Mouse (Mus musculus): Measurements from ENCODE around the gene Tgm5. TPM values are rescaled to one million over a fixed set of nuclear protein-coding genes. Genes with fewer than 3 reads are reported as not detected.

Gene Tgm5
- polyA plus RNA-seq, 1 experiment from 2014 or later = not detected

GRCm38 (mm10) chr2:121109695-121110094, 24.1 kb upstream of the Tgm5 start, which contains the start of gene Tgm7:
Tgm7 (minus strand) TSS chr2:121109795.
- Histone ChIP-seq H3K36me3 (ENCODE audit: control insufficient read depth, insufficient read depth, low read length) (no peaks in the 10 kb centered on the region), H3K4me3 (ENCODE audit: control insufficient read depth in 1 of 2, insufficient read depth in 1 of 2, low read depth in 1 of 2, low read length in 2 of 2) (no peak within 1 kb of the TSS), H3K27ac (replicated peaks in 1 of 2; ENCODE audit: control insufficient read depth in 1 of 2, insufficient read depth in 1 of 2, low read depth in 2 of 2, low read length in 2 of 2) (no peak within 1 kb of the TSS), H3K27me3 (ENCODE audit: control insufficient read depth, insufficient read depth, low read length) (no peaks in the 10 kb centered on the region), H3K9me3 (ENCODE audit: control insufficient read depth, low read length) (no peaks in the 10 kb centered on the region), H3K4me1 (ENCODE audit: control insufficient read depth in 2 of 2, insufficient read depth in 2 of 2, low read length in 2 of 2) (no peaks in the 10 kb centered on the region), H3K9ac (ENCODE audit: low read length) (no peak within 1 kb of the TSS), H3K4me2 (ENCODE audit: low read length) (no peak within 1 kb of the TSS)
- ATAC-seq (ENCODE audit: insufficient number of reproducible peaks, insufficient read depth, low FRiP score, low read depth) = no peak
- WGBS = 86% methylated on average over 4 of the region's 4 CpGs

- Histone ChIP-seq H3K9me3 (ENCODE audit: control insufficient read depth, low read length) (no peaks in the 10 kb centered on the region), H3K36me3 (ENCODE audit: control insufficient read depth, insufficient read depth, low read length) (no peaks in the 10 kb centered on the region), H3K27me3 (ENCODE audit: control insufficient read depth, insufficient read depth, low read length) (no peaks in the 10 kb centered on the region), H3K4me2 (ENCODE audit: low read length) (no peak overlapping the region), H3K9ac (ENCODE audit: low read length) (no peak overlapping the region), H3K4me1 (ENCODE audit: control insufficient read depth in 2 of 2, insufficient read depth in 2 of 2, low read length in 2 of 2) (no peaks in the 10 kb centered on the region), H3K4me3 (ENCODE audit: control insufficient read depth in 1 of 2, insufficient read depth in 1 of 2, low read depth in 1 of 2, low read length in 2 of 2) (no peak overlapping the region), H3K27ac (replicated peaks in 1 of 2; ENCODE audit: control insufficient read depth in 1 of 2, insufficient read depth in 1 of 2, low read depth in 2 of 2, low read length in 2 of 2) (no peak overlapping the region)
- no peak for ATAC-seq (ENCODE audit: insufficient number of reproducible peaks, insufficient read depth, low FRiP score, low read depth)
Measured at GRCm38 (mm10) chr2:121105940-121106339, 20.3 kb upstream of the Tgm5 start.

GRCm38 (mm10) chr2:121102051-121102450, 16.4 kb upstream of the Tgm5 start:
- no peaks in the 10 kb centered on the region for H3K27me3 ChIP-seq (ENCODE audit: control insufficient read depth, insufficient read depth, low read length)
- H3K4me1 ChIP-seq (ENCODE audit: control insufficient read depth in 2 of 2, insufficient read depth in 2 of 2, low read length in 2 of 2) = no peaks in the 10 kb centered on the region
- no peak overlapping the region for H3K4me2 ChIP-seq (ENCODE audit: low read length)
- no peak overlapping the region for H3K27ac ChIP-seq (replicated peaks in 1 of 2; ENCODE audit: control insufficient read depth in 1 of 2, insufficient read depth in 1 of 2, low read depth in 2 of 2, low read length in 2 of 2)
- H3K36me3 ChIP-seq (ENCODE audit: control insufficient read depth, insufficient read depth, low read length) = no peaks in the 10 kb centered on the region
- no peaks in the 10 kb centered on the region for H3K9me3 ChIP-seq (ENCODE audit: control insufficient read depth, low read length)
- 20% methylated on average over 9 of the region's 9 CpGs for WGBS
- H3K9ac ChIP-seq (ENCODE audit: low read length) = no peak overlapping the region
- no peak for ATAC-seq (ENCODE audit: insufficient number of reproducible peaks, insufficient read depth, low FRiP score, low read depth)
- H3K4me3 ChIP-seq (ENCODE audit: control insufficient read depth in 1 of 2, insufficient read depth in 1 of 2, low read depth in 1 of 2, low read length in 2 of 2) = no peak overlapping the region

GRCm38 (mm10) chr2:121089751-121090150, 4.1 kb upstream of the Tgm5 start:
- no peak overlapping the region for H3K4me2 ChIP-seq (ENCODE audit: low read length)
- no peak overlapping the region for H3K4me3 ChIP-seq (ENCODE audit: control insufficient read depth in 1 of 2, insufficient read depth in 1 of 2, low read depth in 1 of 2, low read length in 2 of 2)
- no peaks in the 10 kb centered on the region for H3K27me3 ChIP-seq (ENCODE audit: control insufficient read depth, insufficient read depth, low read length)
- H3K4me1 ChIP-seq (ENCODE audit: control insufficient read depth in 2 of 2, insufficient read depth in 2 of 2, low read length in 2 of 2) = peaks cover 0 to 4% of the 10 kb centered on the region in 2 experiments; a peak in 1 of 4 replicates
- 68% methylated on average over 4 of the region's 4 CpGs for WGBS
- no peak for ATAC-seq (ENCODE audit: insufficient number of reproducible peaks, insufficient read depth, low FRiP score, low read depth)
- H3K9ac ChIP-seq (ENCODE audit: low read length) = no peak overlapping the region
- H3K27ac ChIP-seq (replicated peaks in 1 of 2; ENCODE audit: control insufficient read depth in 1 of 2, insufficient read depth in 1 of 2, low read depth in 2 of 2, low read length in 2 of 2) = no peak overlapping the region
- no peaks in the 10 kb centered on the region for H3K9me3 ChIP-seq (ENCODE audit: control insufficient read depth, low read length)
- no peaks in the 10 kb centered on the region for H3K36me3 ChIP-seq (ENCODE audit: control insufficient read depth, insufficient read depth, low read length)

- no peak for ATAC-seq (ENCODE audit: insufficient number of reproducible peaks, insufficient read depth, low FRiP score, low read depth)
- WGBS = 85% methylated on average over 3 of the region's 3 CpGs
- H3K36me3 ChIP-seq (ENCODE audit: control insufficient read depth, insufficient read depth, low read length) = no peaks in the 10 kb centered on the region
- H3K4me2 ChIP-seq (ENCODE audit: low read length) = no peak overlapping the region
- no peaks in the 10 kb centered on the region for H3K9me3 ChIP-seq (ENCODE audit: control insufficient read depth, low read length)
- H3K27me3 ChIP-seq (ENCODE audit: control insufficient read depth, insufficient read depth, low read length) = no peaks in the 10 kb centered on the region
- H3K9ac ChIP-seq (ENCODE audit: low read length) = no peak overlapping the region
- no peak overlapping the region for H3K27ac ChIP-seq (replicated peaks in 1 of 2; ENCODE audit: control insufficient read depth in 1 of 2, insufficient read depth in 1 of 2, low read depth in 2 of 2, low read length in 2 of 2)
- H3K4me3 ChIP-seq (ENCODE audit: control insufficient read depth in 1 of 2, insufficient read depth in 1 of 2, low read depth in 1 of 2, low read length in 2 of 2) = no peak overlapping the region
- H3K4me1 ChIP-seq (ENCODE audit: control insufficient read depth in 2 of 2, insufficient read depth in 2 of 2, low read length in 2 of 2) = peaks cover 0 to 4% of the 10 kb centered on the region in 2 experiments; a peak in 1 of 4 replicates
Measured at GRCm38 (mm10) chr2:121088507-121088906, 2.9 kb upstream of the Tgm5 start.

- no peak for ATAC-seq (ENCODE audit: insufficient number of reproducible peaks, insufficient read depth, low FRiP score, low read depth)
- WGBS = 80% methylated on average over 1 of the region's 1 CpGs
- no peaks in the 10 kb centered on the region for H3K27me3 ChIP-seq (ENCODE audit: control insufficient read depth, insufficient read depth, low read length)
- no peak overlapping the region for H3K4me3 ChIP-seq (ENCODE audit: control insufficient read depth in 1 of 2, insufficient read depth in 1 of 2, low read depth in 1 of 2, low read length in 2 of 2)
- H3K36me3 ChIP-seq (ENCODE audit: control insufficient read depth, insufficient read depth, low read length) = no peaks in the 10 kb centered on the region
- no peak overlapping the region for H3K27ac ChIP-seq (replicated peaks in 1 of 2; ENCODE audit: control insufficient read depth in 1 of 2, insufficient read depth in 1 of 2, low read depth in 2 of 2, low read length in 2 of 2)
- no peak overlapping the region for H3K4me2 ChIP-seq (ENCODE audit: low read length)
- H3K4me1 ChIP-seq (ENCODE audit: control insufficient read depth in 2 of 2, insufficient read depth in 2 of 2, low read length in 2 of 2) = peaks cover 0 to 4% of the 10 kb centered on the region in 2 experiments; a peak in 1 of 4 replicates
- no peaks in the 10 kb centered on the region for H3K9me3 ChIP-seq (ENCODE audit: control insufficient read depth, low read length)
- H3K9ac ChIP-seq (ENCODE audit: low read length) = no peak overlapping the region
Measured at GRCm38 (mm10) chr2:121082626-121083025, 3.0 kb downstream of the Tgm5 start.

- Histone ChIP-seq H3K27me3 (ENCODE audit: control insufficient read depth, insufficient read depth, low read length) (no peaks in the 10 kb centered on the region), H3K36me3 (ENCODE audit: control insufficient read depth, insufficient read depth, low read length) (no peaks in the 10 kb centered on the region), H3K4me1 (ENCODE audit: control insufficient read depth in 2 of 2, insufficient read depth in 2 of 2, low read length in 2 of 2) (no peaks in the 10 kb centered on the region), H3K9ac (ENCODE audit: low read length) (no peak overlapping the region), H3K4me2 (ENCODE audit: low read length) (no peak overlapping the region), H3K4me3 (ENCODE audit: control insufficient read depth in 1 of 2, insufficient read depth in 1 of 2, low read depth in 1 of 2, low read length in 2 of 2) (no peak overlapping the region), H3K9me3 (ENCODE audit: control insufficient read depth, low read length) (no peaks in the 10 kb centered on the region), H3K27ac (replicated peaks in 1 of 2; ENCODE audit: control insufficient read depth in 1 of 2, insufficient read depth in 1 of 2, low read depth in 2 of 2, low read length in 2 of 2) (no peak overlapping the region)
- ATAC-seq (ENCODE audit: insufficient number of reproducible peaks, insufficient read depth, low FRiP score, low read depth) = no peak
- WGBS = 77% methylated on average over 7 of the region's 7 CpGs
Measured at GRCm38 (mm10) chr2:121074747-121075146, 10.9 kb downstream of the Tgm5 start.

GRCm38 (mm10) chr2:121071871-121072270, 13.8 kb downstream of the Tgm5 start:
- Histone ChIP-seq H3K4me2 (ENCODE audit: low read length) (no peak overlapping the region), H3K36me3 (ENCODE audit: control insufficient read depth, insufficient read depth, low read length) (no peaks in the 10 kb centered on the region), H3K9ac (ENCODE audit: low read length) (no peak overlapping the region), H3K4me3 (ENCODE audit: control insufficient read depth in 1 of 2, insufficient read depth in 1 of 2, low read depth in 1 of 2, low read length in 2 of 2) (no peak overlapping the region), H3K27me3 (ENCODE audit: control insufficient read depth, insufficient read depth, low read length) (no peaks in the 10 kb centered on the region), H3K4me1 (ENCODE audit: control insufficient read depth in 2 of 2, insufficient read depth in 2 of 2, low read length in 2 of 2) (no peaks in the 10 kb centered on the region), H3K27ac (replicated peaks in 1 of 2; ENCODE audit: control insufficient read depth in 1 of 2, insufficient read depth in 1 of 2, low read depth in 2 of 2, low read length in 2 of 2) (no peak overlapping the region), H3K9me3 (ENCODE audit: control insufficient read depth, low read length) (no peaks in the 10 kb centered on the region)
- ATAC-seq (ENCODE audit: insufficient number of reproducible peaks, insufficient read depth, low FRiP score, low read depth) = no peak
- 70% methylated on average over 6 of the region's 6 CpGs for WGBS
